Mouse (Mus musculus) embryonic facial prominence, embryonic 13.5 days (tissue): ENCODE results near the gene Sh3pxd2a. TPM values are rescaled to one million over a fixed set of nuclear protein-coding genes. Genes with fewer than 3 reads are reported as not detected.

ENCODE experiments used
- ATAC-seq: fragments of 200-750 bp; cut with Nextera tagmentation; 2 replicates; pipeline ENCODE4 v1.8.0; 2017; ENCODE audit warnings: low read depth; ENCODE audit not compliant: insufficient number of reproducible peaks, insufficient read depth, low FRiP score, low TSS enrichment
- H3K27ac ChIP-seq: fragments of 300-500 bp; sonication (generic); 2 replicates; pipeline ENCODE4 v1.5.1; 2015; ENCODE audit warnings: moderate library complexity, mild to moderate bottlenecking, inconsistent platforms
- H3K27me3 ChIP-seq: fragments of 300-500 bp; sonication (generic); 2 replicates; pipeline ENCODE4 v1.6.1; 2015; ENCODE audit warnings: mild to moderate bottlenecking, inconsistent platforms
- H3K36me3 ChIP-seq: fragments of 300-500 bp; sonication (generic); 2 replicates; pipeline ENCODE4 v1.6.1; 2015; ENCODE audit warnings: mild to moderate bottlenecking, inconsistent platforms
- H3K4me1 ChIP-seq: fragments of 300-500 bp; sonication (generic); 2 replicates; pipeline ENCODE4 v1.6.1; 2015; ENCODE audit warnings: inconsistent platforms
- H3K4me2 ChIP-seq: fragments of 300-500 bp; sonication (generic); 2 replicates; pipeline ENCODE4 v1.6.1; 2015; ENCODE audit warnings: moderate library complexity, mild to moderate bottlenecking, inconsistent platforms
- H3K4me3 ChIP-seq: fragments of 300-500 bp; sonication (generic); 2 replicates; pipeline ENCODE4 v1.5.1; 2015; ENCODE audit warnings: mild to moderate bottlenecking, inconsistent platforms
- H3K9ac ChIP-seq: fragments of 300-500 bp; sonication (generic); 2 replicates; pipeline ENCODE4 v1.6.1; 2015; ENCODE audit warnings: mild to moderate bottlenecking, inconsistent platforms
- H3K9me3 ChIP-seq: fragments of 300-500 bp; sonication (generic); 2 replicates; pipeline ENCODE4 v1.6.1; 2016; ENCODE audit warnings: inconsistent platforms
- WGBS: fragments of 180-500 bp; shearing (Covaris S2); methylation state at CpG from one replicate; pipeline ENCODE4 v1.1.7; 2015; ENCODE audit warnings: mixed read lengths; 5-methylcytosine and 5-hydroxymethylcytosine counted together
- polyA plus RNA-seq: library from polyadenylated mRNA; unstranded; fragments of >200 nt; fragmentation: Nextera tagmentation; extraction: Ambion mirVana; gene quantifications from 2 replicates; pipeline ENCODE4 v1.2.1, GENCODE M21; 2015

Sh3pxd2a gene
- polyA plus RNA-seq, 1 experiment from 2014 or later = 10.0 TPM

DNA sequence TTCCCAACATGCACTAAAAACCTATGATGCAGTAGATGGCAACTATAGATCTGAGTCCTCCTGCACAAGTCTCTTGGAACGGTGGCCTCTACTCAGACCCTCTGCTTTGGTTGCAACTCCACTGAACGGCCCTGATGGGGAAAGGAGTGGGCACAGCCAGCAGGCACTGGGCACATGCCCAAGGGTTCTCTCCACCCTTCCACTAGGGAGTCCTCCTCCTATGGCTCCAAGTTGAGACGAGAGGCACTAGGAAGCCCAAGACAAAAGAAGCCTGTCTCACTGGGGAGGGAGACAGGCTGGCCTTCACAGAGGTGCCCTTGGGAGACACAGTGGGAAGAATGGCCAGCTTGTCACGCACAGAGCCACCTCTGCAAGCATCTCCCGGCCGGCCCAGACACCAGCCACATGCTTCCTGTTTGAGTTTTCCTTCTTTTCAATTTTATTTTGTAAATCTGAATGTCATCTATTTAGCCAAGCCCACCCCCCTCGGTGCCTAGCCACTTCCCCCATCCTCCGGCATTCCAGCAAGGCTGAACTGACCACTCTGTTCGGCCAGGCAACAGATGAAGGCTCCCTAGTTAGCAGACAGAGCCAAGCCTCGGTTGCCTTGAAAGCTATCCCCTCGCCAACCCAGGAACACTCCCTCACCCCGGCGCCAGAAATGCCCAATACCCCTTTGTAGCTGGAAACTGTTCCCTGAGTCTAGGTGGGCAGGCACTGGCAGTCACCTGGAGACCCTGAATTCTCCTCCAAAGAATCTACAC is 49.9 kb downstream of the Sh3pxd2a start:
- Histone ChIP-seq H3K27ac (0 out of 2 replicates have a peak overlapping the region, but pooled peaks have one; percentile 16), H3K36me3 (peaks cover 7% of the 10 kb centered on the region; the same call in 1 of the 2 replicates), H3K27me3 (no peaks in the 10 kb centered on the region), H3K4me3 (no peak overlapping the region), H3K9ac (no peak overlapping the region), H3K4me2 (no peak overlapping the region), H3K4me1 (peaks cover 55% of the 10 kb centered on the region), H3K9me3 (no peaks in the 10 kb centered on the region)
- ATAC-seq = no peak
- 45% methylated on average over 13 of the region's 13 CpGs for WGBS

DNA sequence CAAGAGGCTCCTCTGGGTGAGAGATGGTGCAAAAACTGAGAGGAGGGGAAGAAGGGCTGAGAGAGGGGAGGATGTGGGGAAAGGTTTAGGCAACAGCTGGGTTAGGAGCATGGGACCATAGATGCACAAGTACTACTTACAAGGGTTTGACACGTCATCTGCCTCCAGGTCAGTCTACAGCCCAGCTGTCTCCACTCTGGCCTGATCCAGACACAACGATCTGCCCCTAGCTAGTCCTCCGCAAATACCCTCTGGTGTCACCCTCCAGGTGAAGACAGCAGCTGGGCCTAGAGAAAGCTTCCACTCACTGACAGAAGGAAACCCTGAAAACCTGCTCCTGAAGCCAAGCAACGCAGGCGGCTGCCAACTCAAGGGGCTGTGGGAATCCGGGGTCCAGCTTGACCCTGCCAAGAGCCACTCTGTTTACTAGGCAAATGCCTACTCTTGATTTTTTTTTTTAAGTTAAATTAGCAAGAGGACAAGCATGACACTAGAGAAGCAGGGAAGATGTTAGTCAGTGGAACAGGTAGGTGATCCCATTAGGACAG is 50.7 kb downstream of the Sh3pxd2a start:
- H3K27me3 ChIP-seq = no peaks in the 10 kb centered on the region
- no peaks in the 10 kb centered on the region for H3K9me3 ChIP-seq
- H3K4me2 ChIP-seq = no peak overlapping the region
- no peak overlapping the region for H3K4me3 ChIP-seq
- no peak for ATAC-seq
- H3K27ac ChIP-seq = no peak overlapping the region
- H3K36me3 ChIP-seq = peaks cover 7% of the 10 kb centered on the region; the same call in 1 of the 2 replicates
- WGBS = 83% methylated on average over 6 of the region's 6 CpGs
- peaks cover 62% of the 10 kb centered on the region for H3K4me1 ChIP-seq
- H3K9ac ChIP-seq = no peak overlapping the region

- no peaks in the 10 kb centered on the region for H3K27me3 ChIP-seq
- no peak overlapping the region for H3K4me2 ChIP-seq
- H3K4me1 ChIP-seq = peaks cover 57% of the 10 kb centered on the region
- no peak overlapping the region for H3K9ac ChIP-seq
- WGBS = 71% methylated on average over 11 of the region's 11 CpGs
- H3K9me3 ChIP-seq = no peaks in the 10 kb centered on the region
- H3K36me3 ChIP-seq = peaks cover 12% of the 10 kb centered on the region; the same call in 1 of the 2 replicates
- ATAC-seq = no peak
- no peak overlapping the region for H3K4me3 ChIP-seq
- peak overlapping the region; percentile 16; the same call in 1 of the 2 replicates for H3K27ac ChIP-seq
Observed at GRCm38 (mm10) chr19:47412566-47413248, 51.5 kb downstream of the Sh3pxd2a start.

- H3K4me3 ChIP-seq = no peak overlapping the region
- 89% methylated on average over 6 of the region's 6 CpGs for WGBS
- peaks cover 18% of the 10 kb centered on the region; the same call in 1 of the 2 replicates for H3K36me3 ChIP-seq
- H3K4me1 ChIP-seq = peaks cover 61% of the 10 kb centered on the region
- no peak overlapping the region for H3K4me2 ChIP-seq
- no peak overlapping the region for H3K27ac ChIP-seq
- H3K9ac ChIP-seq = no peak overlapping the region
- H3K9me3 ChIP-seq = no peaks in the 10 kb centered on the region
- no peak for ATAC-seq
- no peaks in the 10 kb centered on the region for H3K27me3 ChIP-seq
Observed at GRCm38 (mm10) chr19:47410301-47410700, 53.9 kb downstream of the Sh3pxd2a start.

DNA sequence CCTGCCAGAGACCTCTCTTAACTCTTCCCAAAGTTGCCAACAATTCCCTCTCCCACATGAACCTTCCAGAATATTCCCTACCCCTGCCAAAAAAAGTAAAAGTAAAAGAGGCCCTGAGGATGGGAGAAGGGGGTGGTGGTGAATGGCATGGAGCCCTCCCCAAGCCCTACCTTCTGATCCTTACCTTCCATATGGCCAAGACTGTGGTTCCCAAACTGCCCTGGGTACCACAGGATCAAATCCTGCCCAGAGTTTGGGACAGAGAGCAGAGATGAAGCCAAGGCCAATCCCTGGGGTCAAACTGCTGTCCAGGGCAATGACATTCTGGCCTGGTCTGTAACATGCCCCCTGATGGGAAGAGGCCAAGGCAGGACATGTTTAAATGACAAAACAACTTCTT is 55.1 kb downstream of the Sh3pxd2a start:
- no peaks in the 10 kb centered on the region for H3K9me3 ChIP-seq
- no peak overlapping the region for H3K4me2 ChIP-seq
- H3K4me3 ChIP-seq = no peak overlapping the region
- H3K9ac ChIP-seq = no peak overlapping the region
- H3K27ac ChIP-seq = peak overlapping the region; percentile 19; the same call in 1 of the 2 replicates
- peaks cover 18% of the 10 kb centered on the region; the same call in 1 of the 2 replicates for H3K36me3 ChIP-seq
- H3K4me1 ChIP-seq = peaks cover 49% of the 10 kb centered on the region
- ATAC-seq = no peak
- H3K27me3 ChIP-seq = no peaks in the 10 kb centered on the region

DNA sequence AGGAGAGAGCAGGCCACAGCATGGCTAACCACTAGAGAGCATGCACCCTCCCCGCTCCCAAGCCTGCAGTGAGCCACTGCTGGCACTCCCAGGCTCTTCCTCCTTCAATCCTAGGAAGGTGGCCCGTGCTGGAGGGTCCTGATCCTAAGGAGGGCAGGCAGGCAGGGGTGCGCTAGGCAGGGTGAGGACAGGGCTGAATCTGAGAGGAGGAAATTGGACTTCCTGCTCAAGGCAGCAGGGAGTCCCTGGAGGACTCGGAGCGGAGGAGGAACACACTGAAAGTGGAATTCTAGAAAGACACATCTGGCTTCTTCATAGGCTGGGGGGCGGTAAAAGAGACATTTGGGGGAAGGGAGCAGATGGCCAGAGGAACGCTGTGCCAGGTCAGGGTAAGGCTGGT is 55.5 kb downstream of the Sh3pxd2a start:
- ATAC-seq = no peak
- Histone ChIP-seq H3K27ac (peak overlapping the region; percentile 19; the same call in 1 of the 2 replicates), H3K4me2 (no peak overlapping the region), H3K9me3 (no peaks in the 10 kb centered on the region), H3K27me3 (no peaks in the 10 kb centered on the region), H3K4me3 (no peak overlapping the region), H3K4me1 (peaks cover 49% of the 10 kb centered on the region), H3K36me3 (peaks cover 18% of the 10 kb centered on the region; the same call in 1 of the 2 replicates), H3K9ac (no peak overlapping the region)
- 32% methylated on average over 7 of the region's 7 CpGs for WGBS

GRCm38 (mm10) chr19:47407332-47407731 is 56.9 kb downstream of the Sh3pxd2a start:
- no peak overlapping the region for H3K4me3 ChIP-seq
- 93% methylated on average over 6 of the region's 6 CpGs for WGBS
- no peaks in the 10 kb centered on the region for H3K9me3 ChIP-seq
- H3K4me1 ChIP-seq = peaks cover 49% of the 10 kb centered on the region
- H3K9ac ChIP-seq = no peak overlapping the region
- H3K36me3 ChIP-seq = peaks cover 17% of the 10 kb centered on the region; the same call in 1 of the 2 replicates
- ATAC-seq = no peak
- H3K27ac ChIP-seq = no peak overlapping the region
- no peak overlapping the region for H3K4me2 ChIP-seq
- no peaks in the 10 kb centered on the region for H3K27me3 ChIP-seq

- Histone ChIP-seq H3K9ac (no peak overlapping the region), H3K4me3 (no peak overlapping the region), H3K27me3 (no peaks in the 10 kb centered on the region), H3K4me1 (peaks cover 50% of the 10 kb centered on the region), H3K27ac (no peak overlapping the region; the same call in 1 of the 2 replicates), H3K9me3 (no peaks in the 10 kb centered on the region), H3K36me3 (0 out of 2 replicates have a peak, but pooled peaks cover 11% of the 10 kb centered on the region), H3K4me2 (no peak overlapping the region)
- WGBS = 83% methylated on average over 6 of the region's 6 CpGs
- no peak for ATAC-seq
Observed at GRCm38 (mm10) chr19:47406524-47406923, 57.7 kb downstream of the Sh3pxd2a start.

DNA sequence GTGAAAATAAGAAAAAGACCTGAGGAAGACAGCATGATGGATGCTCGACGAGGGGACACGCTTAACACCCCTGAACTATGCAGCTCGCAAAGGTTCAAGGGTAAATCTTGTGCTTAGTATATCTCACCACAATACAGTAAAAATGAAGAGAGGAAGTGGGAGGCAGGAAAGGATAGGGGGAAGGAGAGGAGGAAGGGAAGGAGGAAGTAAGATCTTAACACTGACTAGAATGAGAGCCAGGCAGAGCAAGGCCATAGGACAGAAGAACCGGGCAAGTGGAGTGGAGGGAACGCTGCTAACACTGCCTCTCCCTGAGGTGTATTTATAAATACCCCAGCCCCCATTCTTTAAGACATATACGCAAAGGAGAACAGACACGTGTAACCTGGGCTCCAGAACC is 58.7 kb downstream of the Sh3pxd2a start:
- no peaks in the 10 kb centered on the region for H3K9me3 ChIP-seq
- 89% methylated on average over 8 of the region's 8 CpGs for WGBS
- H3K27ac ChIP-seq = no peak overlapping the region
- no peak overlapping the region for H3K4me2 ChIP-seq
- H3K4me1 ChIP-seq = peaks cover 50% of the 10 kb centered on the region
- H3K9ac ChIP-seq = no peak overlapping the region
- ATAC-seq = no peak
- H3K4me3 ChIP-seq = no peak overlapping the region
- H3K27me3 ChIP-seq = no peaks in the 10 kb centered on the region
- H3K36me3 ChIP-seq = 0 out of 2 replicates have a peak, but pooled peaks cover 11% of the 10 kb centered on the region

DNA sequence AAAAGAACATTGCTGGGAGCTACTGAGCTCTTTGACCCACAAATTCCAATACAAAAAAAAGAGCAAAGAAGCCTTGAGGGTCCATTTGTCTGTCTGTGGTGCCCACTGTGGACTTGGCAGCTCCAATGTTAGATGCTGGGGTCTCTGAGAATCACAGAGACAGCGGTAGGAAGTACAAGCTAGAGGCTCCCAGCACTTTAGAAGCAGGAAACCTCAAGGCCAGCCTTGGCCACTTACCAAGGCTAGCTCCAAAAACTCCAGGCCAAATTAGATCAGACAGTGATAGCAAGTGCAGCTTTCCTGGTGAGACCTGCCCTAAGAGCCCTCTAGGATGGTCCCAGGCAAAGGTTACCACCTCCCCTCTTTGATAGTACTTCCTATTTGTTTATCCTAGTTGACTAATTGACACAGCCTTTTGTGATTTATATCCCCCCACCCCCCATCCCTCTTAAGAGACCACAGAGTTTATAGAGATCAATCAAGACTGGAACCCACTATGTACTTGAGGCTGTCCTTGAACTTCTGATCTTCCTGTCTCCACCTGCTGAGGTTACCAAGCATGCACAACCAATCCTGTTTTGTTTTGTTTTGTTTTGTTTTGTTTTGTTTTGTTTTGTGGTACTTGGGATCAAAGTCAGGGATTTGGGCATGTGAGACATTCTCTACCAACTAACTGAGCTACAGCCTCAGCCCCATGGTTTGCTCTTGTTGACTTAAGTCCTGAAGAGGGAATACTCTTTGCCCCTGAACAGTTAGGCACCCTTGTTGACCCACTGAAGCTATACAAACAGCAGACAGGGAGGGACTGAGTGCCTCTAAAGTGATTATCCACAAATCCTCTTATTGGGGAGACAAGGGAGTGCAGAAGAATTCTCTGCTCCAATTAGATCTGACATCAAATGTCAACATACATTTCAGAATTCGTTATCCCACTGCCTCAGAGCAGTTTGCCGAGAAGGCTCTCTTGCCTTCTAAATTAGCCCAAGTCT is 60.5 kb downstream of the Sh3pxd2a start:
- H3K4me2 ChIP-seq = no peak overlapping the region
- H3K27ac ChIP-seq = peak overlapping the region; percentile 62
- H3K4me3 ChIP-seq = no peak overlapping the region
- no peak for ATAC-seq
- H3K9me3 ChIP-seq = no peaks in the 10 kb centered on the region
- H3K4me1 ChIP-seq = peaks cover 59% of the 10 kb centered on the region
- WGBS = 51% methylated on average over 3 of the region's 3 CpGs
- no peaks in the 10 kb centered on the region for H3K27me3 ChIP-seq
- 0 out of 2 replicates have a peak, but pooled peaks cover 11% of the 10 kb centered on the region for H3K36me3 ChIP-seq
- no peak overlapping the region for H3K9ac ChIP-seq

DNA sequence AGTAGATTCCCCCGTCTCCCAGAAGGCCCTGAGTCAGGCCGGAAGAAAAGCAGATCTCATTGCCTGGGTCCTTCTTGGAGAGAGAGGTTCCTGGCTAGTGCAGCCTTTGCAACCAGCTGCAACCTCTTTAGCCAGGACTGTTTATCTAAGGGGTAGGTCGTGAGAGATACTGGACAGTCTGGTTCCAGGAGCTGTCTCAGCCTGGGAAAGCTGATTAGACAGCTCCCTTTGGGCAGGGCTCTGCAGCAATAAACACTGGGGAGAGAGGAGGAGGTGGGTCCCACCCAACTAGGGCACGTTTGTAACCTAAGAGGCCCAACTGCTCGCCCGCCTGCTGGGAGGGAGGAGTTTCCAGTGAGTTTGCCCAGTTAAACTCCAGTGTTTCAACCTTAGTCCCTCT is 61.2 kb downstream of the Sh3pxd2a start:
- Histone ChIP-seq H3K4me1 (peaks cover 63% of the 10 kb centered on the region), H3K27me3 (no peaks in the 10 kb centered on the region), H3K4me3 (no peak overlapping the region), H3K27ac (peak overlapping the region; percentile 62), H3K9ac (no peak overlapping the region), H3K9me3 (no peaks in the 10 kb centered on the region), H3K36me3 (0 out of 2 replicates have a peak, but pooled peaks cover 9% of the 10 kb centered on the region), H3K4me2 (no peak overlapping the region)
- WGBS = 24% methylated on average over 6 of the region's 6 CpGs
- no peak for ATAC-seq
